ENCODE assay signal across 16 mouse cellular contexts in the genomic region with DNA sequence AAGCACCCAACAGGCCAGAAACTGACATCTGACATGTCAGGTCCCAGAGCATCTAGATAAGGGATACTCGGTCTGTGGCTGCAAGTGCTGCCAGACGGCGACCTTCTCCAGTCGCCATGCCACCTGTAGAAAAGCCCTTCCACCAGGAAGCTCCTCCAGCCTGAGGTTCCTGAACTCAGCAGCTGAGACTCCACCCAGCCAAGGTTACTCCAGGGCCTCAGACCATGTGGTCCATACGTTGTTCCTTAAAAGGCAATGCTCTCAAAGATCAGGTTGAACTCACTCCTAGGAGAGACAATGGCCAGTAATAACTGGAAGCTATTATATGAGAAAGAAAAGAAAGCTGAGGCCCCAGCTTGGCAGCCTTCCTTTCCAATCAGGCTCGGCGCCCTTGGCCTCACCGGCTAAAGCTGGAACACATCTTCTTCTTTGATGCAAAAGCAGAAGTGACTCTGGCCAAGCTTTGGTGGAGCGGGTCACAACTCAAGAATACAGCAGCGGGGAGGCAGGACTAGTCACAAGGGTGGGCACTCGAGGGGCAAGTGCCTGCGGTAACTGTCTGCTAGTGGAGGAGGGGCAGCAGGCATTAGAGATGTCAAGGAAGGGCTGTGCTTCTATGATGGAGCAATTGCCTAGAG. TPM values are rescaled to one million over a fixed set of nuclear protein-coding genes. Genes with fewer than 3 reads are reported as not detected.
DNase-seq lines count a peak whose midpoint lies in the region; ATAC-seq and TF ChIP-seq lines count a peak whose summit lies in the region.
"Had no signal": no experiment of that assay in that cellular context is flagged by ENCODE, and none has a peak within 500 bp of the region (broad histone marks: within the 10 kb centered on the region; RNA-seq: fewer than 3 reads in every experiment).

No protein-coding gene starts in this region.

- peak overlapping the region; percentile 18 for H3K27ac ChIP-seq in liver, embryonic 12.5 days
- H3K27ac ChIP-seq in liver, embryonic 11.5 days (ENCODE audit: low read depth, low read length) = no peak overlapping the region
- H3K27ac ChIP-seq in intestine, embryonic 15.5 days = no peak overlapping the region
- H3K27ac ChIP-seq in stomach, postnatal 0 days (replicated peaks) = 0 out of 2 replicates have a peak overlapping the region, but pooled peaks have one; percentile 24
- H3K27ac ChIP-seq: neural tube, embryonic 15.5 days had no signal

- peaks cover 25% of the 10 kb centered on the region for H3K36me3 ChIP-seq in liver, embryonic 12.5 days
- peaks cover 4% of the 10 kb centered on the region; the same call in 1 of the 2 replicates for H3K36me3 ChIP-seq in liver, embryonic 11.5 days (ENCODE audit: control insufficient read depth, insufficient read depth, low read length)
- H3K36me3 ChIP-seq in intestine, embryonic 15.5 days = no peaks in the 10 kb centered on the region
- H3K36me3 ChIP-seq in stomach, postnatal 0 days (ENCODE audit: control insufficient read depth, insufficient read depth, low read length) = no peaks in the 10 kb centered on the region
- H3K36me3 ChIP-seq: neural tube, embryonic 15.5 days had no signal

- peaks cover 89% of the 10 kb centered on the region for H3K4me1 ChIP-seq in liver, embryonic 12.5 days
- H3K4me1 ChIP-seq in liver, embryonic 11.5 days (replicated peaks; ENCODE audit: control insufficient read depth, insufficient read depth, low read length) = peaks cover 37% of the 10 kb centered on the region
- 0 out of 2 replicates have a peak, but pooled peaks cover 8% of the 10 kb centered on the region for H3K4me1 ChIP-seq in intestine, embryonic 15.5 days (replicated peaks)
- H3K4me1 ChIP-seq in stomach, postnatal 0 days (replicated peaks; ENCODE audit: control insufficient read depth, insufficient read depth) = no peaks in the 10 kb centered on the region

- no peak overlapping the region for H3K4me2 ChIP-seq in liver, embryonic 12.5 days
- no peak overlapping the region for H3K4me2 ChIP-seq in liver, embryonic 11.5 days
- no peak overlapping the region for H3K4me2 ChIP-seq in intestine, embryonic 15.5 days (replicated peaks)
- no peak overlapping the region for H3K4me2 ChIP-seq in stomach, postnatal 0 days (replicated peaks; ENCODE audit: low read depth)
- H3K4me2 ChIP-seq: neural tube, embryonic 15.5 days had no signal

- H3K27me3 ChIP-seq in liver, embryonic 12.5 days (replicated peaks) = no peaks in the 10 kb centered on the region
- H3K27me3 ChIP-seq in liver, embryonic 11.5 days (replicated peaks; ENCODE audit: control insufficient read depth, insufficient read depth, low read length) = no peaks in the 10 kb centered on the region
- H3K27me3 ChIP-seq in intestine, embryonic 15.5 days (replicated peaks) = no peaks in the 10 kb centered on the region
- no peaks in the 10 kb centered on the region for H3K27me3 ChIP-seq in stomach, postnatal 0 days (ENCODE audit: control insufficient read depth, insufficient read depth, low read length)
- H3K27me3 ChIP-seq: neural tube, embryonic 15.5 days had no signal

- WGBS in liver, embryonic 12.5 days (ENCODE audit: insufficient replicate concordance) = 27% methylated on average over 12 of the region's 12 CpGs
- 46% methylated on average over 12 of the region's 12 CpGs for WGBS in liver, embryonic 11.5 days
- 77% methylated on average over 12 of the region's 12 CpGs for WGBS in intestine, embryonic 15.5 days
- 67% methylated on average over 12 of the region's 12 CpGs for WGBS in stomach, postnatal 0 days

- no peak overlapping the region for H3K9ac ChIP-seq in liver, embryonic 12.5 days
- no peak overlapping the region for H3K9ac ChIP-seq in liver, embryonic 11.5 days (ENCODE audit: low read depth, low read length)
- H3K9ac ChIP-seq in intestine, embryonic 15.5 days = no peak overlapping the region
- no peak overlapping the region for H3K9ac ChIP-seq in stomach, postnatal 0 days (ENCODE audit: low read length)
- H3K9ac ChIP-seq: neural tube, embryonic 15.5 days had no signal

- ATAC-seq in liver, embryonic 12.5 days = no peak
- no peak for ATAC-seq in liver, embryonic 11.5 days (replicated peaks; ENCODE audit: low FRiP score)
- ATAC-seq in intestine, embryonic 15.5 days = peak; percentile 26; the same call in 1 of the 2 replicates
- peak; percentile 50; the same call in 1 of the 2 replicates for ATAC-seq in stomach, postnatal 0 days (ENCODE audit: low FRiP score, low TSS enrichment)
- ATAC-seq: inflammation-experienced regulatory T-cells, adult 6 months had no signal

- no peak overlapping the region for H3K4me3 ChIP-seq in liver, embryonic 12.5 days
- H3K4me3 ChIP-seq in liver, embryonic 11.5 days (ENCODE audit: low read depth, low read length) = no peak overlapping the region
- no peak overlapping the region for H3K4me3 ChIP-seq in intestine, embryonic 15.5 days (replicated peaks)
- no peak overlapping the region for H3K4me3 ChIP-seq in stomach, postnatal 0 days (ENCODE audit: low read depth, low read length)
- H3K4me3 ChIP-seq: erythroblast, embryonic 14.5 days; neural tube, embryonic 15.5 days had no signal

- no peak for DNase-seq in liver, embryonic 11.5 days (ENCODE audit: low spot score)
- DNase-seq in ZHBTc4 (ENCODE audit: low read depth, low spot score) = peak; percentile 72
- no peak for DNase-seq in stomach, postnatal 0 days (ENCODE audit: low spot score)
- no peak for DNase-seq in kidney, adult 11 months
- DNase-seq in urinary bladder, adult 18-20 months (ENCODE audit: low spot score in 2 of 2) = no peak
- DNase-seq: cerebellum, adult 11-12 months; gastrocnemius, postnatal 25 days; kidney, postnatal 25 days; layer of hippocampus, postnatal 36 days; right cerebral cortex, adult 18-20 months; thymus, postnatal 14 days had no signal

- no peaks in the 10 kb centered on the region for H3K9me3 ChIP-seq in liver, embryonic 12.5 days (replicated peaks)
- no peaks in the 10 kb centered on the region for H3K9me3 ChIP-seq in liver, embryonic 11.5 days (ENCODE audit: control insufficient read depth, low read length)
- H3K9me3 ChIP-seq in intestine, embryonic 15.5 days = no peaks in the 10 kb centered on the region
- H3K9me3 ChIP-seq in stomach, postnatal 0 days (ENCODE audit: control insufficient read depth, low read length) = no peaks in the 10 kb centered on the region
- H3K9me3 ChIP-seq: neural tube, embryonic 15.5 days had no signal

- TF ChIP-seq EP300 in stomach, postnatal 0 days (optimal IDR thresholded peaks at IDR 0.05) = no peak

- no peak for TF ChIP-seq CTCF in stomach, postnatal 0 days (IDR thresholded peaks at IDR 0.05; ENCODE audit: low read depth)

RNA-seq across cellular contexts. Expression of a gene that starts 53.8 kb away (rescaled TPM):
- polyA plus RNA-seq in liver, embryonic 12.5 days (2016; fragmentation: Nextera tagmentation; extraction: Ambion mirVana) = 12.8 and 13.7 TPM in 2 replicates
- 16.6 and 20.2 TPM in 2 replicates for polyA plus RNA-seq in liver, embryonic 11.5 days (2014; fragmentation: Nextera tagmentation; extraction: Ambion mirVana)
- polyA plus RNA-seq in intestine, embryonic 15.5 days (2015; fragmentation: Nextera tagmentation; extraction: Ambion mirVana) = 6.7 and 7.7 TPM in 2 replicates
- polyA plus RNA-seq in stomach, postnatal 0 days (2015; fragmentation: Nextera tagmentation; extraction: Ambion mirVana) = 4.1 and 4.5 TPM in 2 replicates

Comparison
In these comparisons a context has a peak if more than half of its experiments do, and no peak if none do; other contexts are left out.
1. H3K27ac ChIP-seq: peak in liver, embryonic 12.5 days (single experiment) and stomach, postnatal 0 days (single experiment); none in liver, embryonic 11.5 days (single experiment) and intestine, embryonic 15.5 days (single experiment).
2. ATAC-seq: peak in intestine, embryonic 15.5 days (single experiment) and stomach, postnatal 0 days (single experiment); none in liver, embryonic 12.5 days (single experiment) and liver, embryonic 11.5 days (single experiment).